Mouse (Mus musculus) monocyte, adult 5-6 weeks (primary cell): ENCODE data around the gene Kalrn. TPM values are rescaled to one million over a fixed set of nuclear protein-coding genes. Genes with fewer than 3 reads are reported as not detected.

ENCODE experiments used
- ATAC-seq: fragments of 153-309, 156-312 bp; replicated peaks from 2 replicates; pipeline ENCODE4 v1.8.0; 2017; ENCODE audit warnings: mild to moderate bottlenecking; ENCODE audit not compliant: low TSS enrichment, insufficient number of reproducible peaks, severe bottlenecking, poor library complexity, low FRiP score
- total RNA-seq: library from RNA; stranded (forward); fragments of 200-1000, 200-491, 200-594 nt; gene quantifications from 3 replicates; pipeline ENCODE4 v1.2.3, GENCODE M21; 2017

Kalrn gene
- total RNA-seq, 1 experiment from 2014 or later: 1.7 TPM

GRCm38 (mm10) chr16:34389520-34390271, 183.6 kb downstream of the Kalrn start:
- ATAC-seq: no peak

GRCm38 (mm10) chr16:34388871-34389270, 184.5 kb downstream of the Kalrn start:
- ATAC-seq: no peak

- no peak for ATAC-seq
Measured at GRCm38 (mm10) chr16:34385065-34385464, 188.3 kb downstream of the Kalrn start.

GRCm38 (mm10) chr16:34382992-34383391, 190.3 kb downstream of the Kalrn start:
- ATAC-seq: no peak

GRCm38 (mm10) chr16:34376166-34376857, 197.0 kb downstream of the Kalrn start:
- no peak for ATAC-seq

- ATAC-seq: no peak
Measured at GRCm38 (mm10) chr16:34373519-34373918, 199.8 kb downstream of the Kalrn start.

- no peak for ATAC-seq
Measured at GRCm38 (mm10) chr16:34372103-34372741, 201.1 kb downstream of the Kalrn start.

GRCm38 (mm10) chr16:34359206-34359605, 214.1 kb downstream of the Kalrn start:
- no peak for ATAC-seq

- no peak for ATAC-seq
Measured at GRCm38 (mm10) chr16:34355547-34355946, 217.8 kb downstream of the Kalrn start.

- ATAC-seq: no peak
Measured at GRCm38 (mm10) chr16:34354042-34354441, 219.3 kb downstream of the Kalrn start.

GRCm38 (mm10) chr16:34352747-34353146, 220.6 kb downstream of the Kalrn start:
- no peak for ATAC-seq

- no peak for ATAC-seq
Measured at GRCm38 (mm10) chr16:34351575-34352150, 221.7 kb downstream of the Kalrn start.

- ATAC-seq: no peak
Measured at GRCm38 (mm10) chr16:34347574-34347973, 225.8 kb downstream of the Kalrn start.

- ATAC-seq: no peak
Measured at GRCm38 (mm10) chr16:34344895-34345876, 228.1 kb downstream of the Kalrn start.

GRCm38 (mm10) chr16:34343968-34344367, 229.4 kb downstream of the Kalrn start:
- ATAC-seq: no peak

- ATAC-seq: no peak
Measured at GRCm38 (mm10) chr16:34343161-34343560, 230.2 kb downstream of the Kalrn start.

- no peak for ATAC-seq
Measured at GRCm38 (mm10) chr16:34342369-34343160, 230.8 kb downstream of the Kalrn start.

- no peak for ATAC-seq
Measured at GRCm38 (mm10) chr16:34334919-34335318, 238.4 kb downstream of the Kalrn start.
